Mouse (Mus musculus) gastrocnemius, adult 2 months (tissue): ENCODE results near the gene Dock8. TPM values are rescaled to one million over a fixed set of nuclear protein-coding genes. Genes with fewer than 3 reads are reported as not detected.

Source experiments
- DNase-seq: peaks from one replicate; pipeline ENCODE4 v3.0.0; 2022
- H3K27ac ChIP-seq: fragments of 200-600 bp; 2 replicates; pipeline ENCODE4 v1.8.1; 2022; ENCODE audit warnings: mild to moderate bottlenecking
- H3K4me3 ChIP-seq: fragments of 200-600 bp; 2 replicates; pipeline ENCODE4 v1.8.1; 2022; ENCODE audit warnings: mild to moderate bottlenecking, moderate library complexity
- CTCF ChIP-seq: fragments of 200-600 bp; IDR thresholded peaks from 2 replicates; pipeline ENCODE4 v1.8.1; 2022; ENCODE audit warnings: antibody characterized with exemption, mild to moderate bottlenecking, moderate library complexity
- intact Hi-C: fragments of 180-260 bp; cut with DNase I; formaldehyde crosslinking; loops from one replicate; pipeline ENCODE4 v1.15.1; 2025
- total RNA-seq, 2 experiments: library from RNA; stranded (reverse); gene quantifications; 2 replicates each; pipeline ENCODE4 v1.2.3; 2021

Gene Dock8
- total RNA-seq, 2 experiments from 2014 or later = 1.5 to 1.6 TPM

DNA sequence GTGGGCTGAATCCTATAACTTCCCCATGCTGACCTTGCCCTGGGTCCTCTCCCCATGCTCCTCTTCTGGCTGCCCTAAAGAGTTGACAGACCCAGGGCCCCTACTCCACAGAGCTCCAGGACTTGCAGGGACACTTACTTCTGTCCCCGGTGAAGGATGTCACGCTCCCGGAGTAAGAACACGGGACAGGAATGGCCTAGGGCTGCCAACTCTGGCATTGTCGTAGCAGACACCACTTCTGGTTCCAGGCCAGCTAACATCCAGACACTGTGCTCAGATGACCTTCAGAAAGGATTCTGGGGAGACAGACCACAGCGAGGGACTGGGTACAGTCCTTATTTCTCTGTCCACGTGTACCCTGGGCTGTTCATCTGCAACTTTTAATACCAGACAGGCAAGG lies 155.9 kb downstream of the Dock8 start:
- H3K4me3 ChIP-seq = no peak overlapping the region; the same call in 1 of the 2 replicates
- H3K27ac ChIP-seq = 0 out of 2 replicates have a peak overlapping the region, but pooled peaks have one; percentile 1
- no peak for DNase-seq
- no peak for TF ChIP-seq CTCF
- intact Hi-C loops = no loop called here

DNA sequence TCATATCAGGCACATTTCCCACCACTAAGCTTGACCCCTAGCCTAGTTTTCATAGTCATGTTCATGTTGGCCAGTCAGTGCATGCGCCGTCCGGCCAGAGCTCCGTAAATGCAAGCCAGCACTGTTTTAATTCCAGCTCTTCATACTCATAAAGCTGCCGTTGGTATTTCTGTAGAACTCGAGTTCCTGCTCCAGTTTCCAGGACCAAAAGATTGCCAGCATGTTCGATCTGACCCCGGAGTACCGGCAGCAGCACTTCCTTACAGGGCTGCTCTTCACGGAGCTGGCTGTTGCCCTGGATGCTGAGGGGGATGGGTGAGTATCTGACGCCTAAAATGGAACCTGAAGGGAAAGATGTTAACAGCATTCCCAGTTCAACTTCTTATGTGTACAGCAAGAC lies 156.4 kb downstream of the Dock8 start:
- intact Hi-C loops = no loop called here
- H3K27ac ChIP-seq = 0 out of 2 replicates have a peak overlapping the region, but pooled peaks have one; percentile 1
- TF ChIP-seq CTCF = no peak
- DNase-seq = no peak
- H3K4me3 ChIP-seq = peak overlapping the region; percentile 43

DNA sequence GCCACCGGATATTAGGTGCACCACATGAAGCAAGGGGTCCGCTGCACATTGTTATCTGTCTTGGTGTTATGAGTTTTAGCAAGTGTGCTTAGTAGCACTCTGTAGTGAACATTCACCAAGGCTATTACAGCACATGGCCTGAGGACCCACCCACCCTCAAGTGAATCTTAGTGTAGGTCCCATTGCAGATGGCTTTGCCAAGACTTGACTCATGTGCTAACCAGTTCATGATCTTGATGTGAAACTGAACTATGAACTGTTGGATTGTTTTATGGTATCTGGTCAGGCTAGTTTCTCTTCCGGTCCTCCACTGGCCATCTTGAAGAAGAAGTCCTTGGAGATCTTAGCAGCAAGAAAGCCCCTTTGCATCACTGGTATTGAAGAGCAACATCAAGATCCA lies 162.9 kb downstream of the Dock8 start:
- no peak for DNase-seq
- Histone ChIP-seq H3K27ac (no peak overlapping the region), H3K4me3 (no peak overlapping the region)
- intact Hi-C loops = no loop called here
- no peak for TF ChIP-seq CTCF

- Histone ChIP-seq H3K27ac (no peak overlapping the region), H3K4me3 (no peak overlapping the region)
- intact Hi-C loops = no loop called here
- TF ChIP-seq CTCF = no peak
- DNase-seq = no peak
These were observed 164.1 kb downstream of the Dock8 start for GRCm38 (mm10) chr19:25163426-25163825.

DNA sequence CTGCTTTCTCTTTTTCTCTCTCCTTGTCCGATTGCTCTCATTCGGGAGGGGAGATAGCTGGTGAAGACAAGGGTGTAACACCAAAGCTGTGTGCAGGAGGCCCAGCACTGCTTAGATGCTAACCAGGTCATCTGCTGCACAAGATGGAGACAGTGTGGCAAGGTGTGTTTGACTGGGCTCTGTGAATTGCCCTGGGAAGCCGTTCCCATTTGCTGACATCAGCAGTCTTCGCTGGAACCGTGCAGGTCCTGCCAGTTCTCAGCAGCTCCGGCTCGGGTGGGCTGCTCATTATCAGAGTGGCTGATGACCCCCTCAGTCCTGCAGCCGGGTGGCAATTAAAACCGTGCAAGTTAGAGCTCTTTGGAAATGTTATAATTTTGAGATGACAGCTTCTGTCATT lies 167.1 kb downstream of the Dock8 start:
- no peak overlapping the region for H3K27ac ChIP-seq
- TF ChIP-seq CTCF = no peak
- intact Hi-C loops = no loop called here

GRCm38 (mm10) chr19:25171395-25171794 lies 172.1 kb downstream of the Dock8 start:
- intact Hi-C loops = no loop called here
- Histone ChIP-seq H3K4me3 (no peak overlapping the region), H3K27ac (no peak overlapping the region)
- no peak for DNase-seq
- TF ChIP-seq CTCF = no peak

More for the DNA sequence above, 167.1 kb downstream of the Dock8 start:
- H3K4me3 ChIP-seq = no peak overlapping the region
- no peak for DNase-seq

DNA sequence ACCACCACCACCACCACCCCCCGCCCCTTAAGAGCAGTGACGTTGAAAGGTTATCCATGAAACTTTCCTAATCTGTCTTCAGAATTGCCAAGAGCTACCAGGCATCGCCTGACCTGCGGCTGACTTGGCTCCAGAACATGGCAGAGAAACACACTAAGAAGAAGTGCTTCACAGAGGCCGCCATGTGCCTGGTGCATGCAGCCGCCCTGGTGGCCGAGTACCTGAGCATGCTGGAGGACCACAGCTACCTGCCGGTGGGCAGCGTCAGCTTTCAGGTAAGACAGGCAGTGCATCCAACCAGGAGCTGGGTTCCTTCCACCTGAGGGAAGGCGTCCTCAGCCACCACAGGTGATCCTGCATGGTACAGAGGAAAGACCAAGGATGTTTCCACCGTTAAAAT lies 177.4 kb downstream of the Dock8 start:
- H3K27ac ChIP-seq = no peak overlapping the region
- DNase-seq = no peak
- intact Hi-C loops = no loop called here
- no peak overlapping the region for H3K4me3 ChIP-seq
- no peak for TF ChIP-seq CTCF

DNA sequence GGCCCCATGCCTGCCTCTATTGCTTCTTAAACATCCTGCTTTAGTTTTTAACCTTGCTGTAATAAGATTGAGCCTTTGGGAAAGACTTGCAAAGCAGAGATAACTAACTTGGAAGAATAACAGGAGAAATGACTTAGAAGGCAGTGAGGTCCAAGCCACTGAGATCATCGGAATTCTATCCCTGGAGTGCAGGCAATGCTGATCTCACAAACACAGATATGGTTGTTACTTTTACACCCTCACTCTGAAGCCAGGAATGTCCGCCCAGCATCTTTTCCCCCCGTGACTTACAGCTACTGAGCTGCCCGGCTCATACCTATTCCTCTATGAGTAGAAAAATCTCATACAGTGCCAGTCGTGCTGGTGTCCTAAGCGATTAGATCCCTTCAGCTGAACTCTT lies 180.7 kb downstream of the Dock8 start:
- H3K4me3 ChIP-seq = no peak overlapping the region
- TF ChIP-seq CTCF = no peak
- intact Hi-C loops = no loop called here
- no peak overlapping the region for H3K27ac ChIP-seq
- DNase-seq = no peak

GRCm38 (mm10) chr19:25180547-25180946 lies 181.2 kb downstream of the Dock8 start:
- intact Hi-C loops = no loop called here
- Histone ChIP-seq H3K27ac (no peak overlapping the region), H3K4me3 (no peak overlapping the region)
- no peak for TF ChIP-seq CTCF
- DNase-seq = no peak

DNA sequence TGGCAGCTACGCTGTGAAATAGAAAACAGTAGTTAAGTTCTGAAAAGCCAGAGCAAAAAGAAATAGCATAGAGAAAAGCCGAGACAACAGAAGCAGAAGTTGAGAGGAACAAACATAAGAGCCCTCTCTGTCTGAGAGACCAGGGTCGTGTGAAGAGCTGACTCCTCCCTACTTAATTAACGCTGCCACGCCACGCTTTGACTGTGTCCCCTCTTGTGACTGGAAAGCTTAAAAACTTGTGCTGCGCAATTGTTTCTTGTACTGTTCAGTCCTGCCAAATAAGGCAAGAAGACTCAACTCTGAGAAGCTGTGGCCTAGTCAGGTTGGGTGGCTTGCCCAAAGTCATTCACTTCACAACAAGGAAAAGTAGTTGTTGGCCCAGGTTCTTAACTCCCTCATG lies 184.7 kb downstream of the Dock8 start:
- no peak for DNase-seq
- intact Hi-C loops = no loop called here
- Histone ChIP-seq H3K4me3 (no peak overlapping the region), H3K27ac (peak overlapping the region; percentile 46)
- no peak for TF ChIP-seq CTCF

DNA sequence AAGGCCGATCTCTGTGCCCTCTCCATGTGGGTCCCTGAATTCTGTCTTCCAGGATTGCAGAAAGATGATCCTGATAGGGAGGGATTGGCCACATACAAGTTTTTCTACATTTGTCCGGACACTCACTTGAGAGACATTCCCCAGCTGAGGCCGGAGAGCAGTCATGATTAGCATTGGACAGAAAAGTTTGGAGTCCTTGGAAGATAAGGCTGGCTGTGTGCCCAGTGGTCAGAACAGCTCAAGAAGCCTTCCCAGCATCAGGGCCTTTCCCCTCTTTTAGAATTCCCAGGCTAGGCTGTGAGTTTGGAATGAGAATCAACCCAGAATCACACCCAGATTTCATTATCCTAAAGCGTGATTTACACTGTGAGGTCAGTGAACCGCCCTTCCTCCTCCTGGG lies 187.0 kb downstream of the Dock8 start:
- intact Hi-C loops = no loop called here
- Histone ChIP-seq H3K4me3 (no peak overlapping the region), H3K27ac (no peak overlapping the region)
- no peak for TF ChIP-seq CTCF
- peak; percentile 36 for DNase-seq

DNA sequence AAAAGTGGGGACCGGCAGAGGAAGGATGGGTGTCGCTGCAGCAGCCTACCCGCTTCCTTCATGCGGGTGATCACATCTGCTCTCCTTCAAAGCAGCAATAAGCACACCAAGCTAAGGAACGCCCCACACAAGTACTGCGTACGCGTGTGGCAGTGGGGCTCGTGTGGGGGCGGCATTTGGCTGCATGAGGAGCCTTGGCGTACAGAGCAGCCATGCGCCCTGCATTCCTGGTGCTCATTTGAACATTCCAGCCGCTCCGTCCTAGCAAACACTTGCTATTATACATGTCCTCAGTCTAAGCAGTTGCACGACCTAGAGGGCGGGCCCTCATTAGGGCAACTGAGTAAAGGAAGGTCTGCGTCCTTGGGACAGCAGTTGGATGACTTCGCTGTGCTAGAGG lies 188.3 kb downstream of the Dock8 start:
- TF ChIP-seq CTCF = no peak
- intact Hi-C loops = no loop called here
- no peak overlapping the region for H3K4me3 ChIP-seq
- DNase-seq = no peak
- H3K27ac ChIP-seq = no peak overlapping the region

DNA sequence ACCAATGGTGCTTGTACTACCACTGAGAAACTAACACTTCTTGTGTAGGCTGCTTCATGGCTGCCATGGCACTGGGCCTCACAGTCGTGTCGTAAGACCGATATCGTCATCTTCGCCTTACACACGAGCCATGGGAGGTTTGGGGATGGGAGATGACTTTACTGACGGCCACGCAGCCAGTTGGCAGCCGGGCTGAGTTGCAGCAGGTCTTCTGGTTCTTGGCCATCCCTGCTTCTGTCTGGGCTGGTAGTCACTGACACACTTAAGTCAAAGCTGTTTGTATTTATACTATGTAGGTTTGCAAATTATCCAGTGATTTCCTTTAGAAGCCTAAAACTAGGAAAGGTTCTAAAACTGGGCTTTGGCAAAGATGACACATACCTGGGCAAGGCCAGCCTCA lies 194.4 kb downstream of the Dock8 start:
- Histone ChIP-seq H3K27ac (no peak overlapping the region), H3K4me3 (no peak overlapping the region)
- DNase-seq = no peak
- intact Hi-C loops = no loop called here
- no peak for TF ChIP-seq CTCF

- no peak for DNase-seq
- intact Hi-C loops = no loop called here
- no peak overlapping the region for H3K27ac ChIP-seq
- no peak overlapping the region for H3K4me3 ChIP-seq
- TF ChIP-seq CTCF = no peak
These were observed 200.9 kb downstream of the Dock8 start for GRCm38 (mm10) chr19:25200081-25200860.
